ENCODE assay signal across 10 mouse cellular contexts in the genomic region with DNA sequence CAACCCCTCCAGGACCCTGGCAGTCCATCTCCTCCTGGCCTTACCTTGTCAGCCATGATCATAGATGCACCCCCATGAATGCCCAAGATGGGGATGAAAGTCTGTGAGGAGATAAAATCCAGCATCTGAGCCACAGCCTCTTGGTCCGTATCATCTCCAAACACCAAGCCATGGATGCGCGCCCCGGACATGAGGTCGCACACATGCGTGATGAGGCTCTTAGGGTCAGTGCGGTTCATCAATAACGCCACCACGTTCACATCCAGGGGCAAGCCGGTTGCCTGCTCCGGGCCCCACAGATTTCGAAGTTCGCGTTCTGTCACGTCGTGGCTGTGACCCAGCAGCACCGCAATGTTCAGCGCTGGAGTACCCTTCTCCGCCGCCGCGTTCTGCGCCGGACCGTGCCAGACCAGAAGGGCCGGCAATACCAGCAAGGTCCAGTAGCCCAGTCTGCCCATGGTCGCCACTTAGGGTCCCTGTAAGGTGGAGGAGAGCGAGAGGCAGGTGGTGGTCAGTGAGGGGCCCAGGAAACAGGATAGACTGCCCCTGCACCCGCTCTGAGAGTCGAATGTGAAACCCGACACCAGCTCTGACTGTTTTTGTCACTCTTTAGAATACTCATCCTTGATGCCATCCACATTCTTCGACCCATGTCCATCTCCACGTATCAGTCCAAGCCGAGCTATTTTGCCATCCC. TPM values are rescaled to one million over a fixed set of nuclear protein-coding genes. Genes with fewer than 3 reads are reported as not detected.
DNase-seq lines count a peak whose midpoint lies in the region; ATAC-seq and TF ChIP-seq lines count a peak whose summit lies in the region.
"Had no signal": no experiment of that assay in that cellular context is flagged by ENCODE, and none has a peak within 500 bp of the region (broad histone marks: within the 10 kb centered on the region; RNA-seq: fewer than 3 reads in every experiment).

No protein-coding gene starts in this region.

- no peak for TF ChIP-seq EP300 in stomach, postnatal 0 days (optimal IDR thresholded peaks at IDR 0.05)

- no peak for DNase-seq in heart, postnatal 36 days
- DNase-seq in stomach, postnatal 0 days (ENCODE audit: low spot score): no peak
- peak; percentile 34 for DNase-seq in limb, embryonic 10.5 days (ENCODE audit: low spot score)
- DNase-seq in ovary, postnatal 10 days (ENCODE audit: low spot score): no peak
- DNase-seq in gastrocnemius, postnatal 10 days: no peak
- no peak for DNase-seq in spleen, postnatal 10 days (ENCODE audit: low spot score in 2 of 2)
- DNase-seq: thymus, adult 2 months had no signal

- H3K27ac ChIP-seq in heart, embryonic 11.5 days (ENCODE audit: low read depth, low read length): no peak overlapping the region
- no peak overlapping the region for H3K27ac ChIP-seq in stomach, embryonic 14.5 days (ENCODE audit: low read length)
- no peak overlapping the region for H3K27ac ChIP-seq in stomach, postnatal 0 days (replicated peaks)
- no peak overlapping the region for H3K27ac ChIP-seq in limb, embryonic 10.5 days

- peak overlapping the region; percentile 75 for H3K4me2 ChIP-seq in heart, embryonic 11.5 days
- H3K4me2 ChIP-seq in stomach, embryonic 14.5 days (replicated peaks; ENCODE audit: low read depth, low read length): peak overlapping the region; percentile 59; the same call in 1 of the 2 replicates
- no peak overlapping the region for H3K4me2 ChIP-seq in stomach, postnatal 0 days (replicated peaks; ENCODE audit: low read depth)

- 14% methylated on average over 34 of the region's 34 CpGs for WGBS in heart, embryonic 11.5 days (ENCODE audit: insufficient replicate concordance)
- 16% methylated on average over 34 of the region's 34 CpGs for WGBS in stomach, embryonic 14.5 days
- 16% methylated on average over 34 of the region's 34 CpGs for WGBS in stomach, postnatal 0 days
- WGBS in limb, embryonic 10.5 days: 15% methylated on average over 34 of the region's 34 CpGs

- no peaks in the 10 kb centered on the region for H3K9me3 ChIP-seq in heart, embryonic 11.5 days (replicated peaks; ENCODE audit: control insufficient read depth, low read length)
- no peaks in the 10 kb centered on the region for H3K9me3 ChIP-seq in stomach, embryonic 14.5 days (ENCODE audit: control insufficient read depth, low read depth, low read length)
- no peaks in the 10 kb centered on the region for H3K9me3 ChIP-seq in stomach, postnatal 0 days (ENCODE audit: control insufficient read depth, low read length)
- H3K9me3 ChIP-seq in limb, embryonic 10.5 days (replicated peaks): no peaks in the 10 kb centered on the region

- peaks cover 15% of the 10 kb centered on the region for H3K4me1 ChIP-seq in heart, embryonic 11.5 days (ENCODE audit: control insufficient read depth, insufficient read depth, low read length)
- peaks cover 10% of the 10 kb centered on the region; the same call in 1 of the 2 replicates for H3K4me1 ChIP-seq in stomach, embryonic 14.5 days (ENCODE audit: control insufficient read depth, insufficient read depth, low read length)
- no peaks in the 10 kb centered on the region for H3K4me1 ChIP-seq in stomach, postnatal 0 days (replicated peaks; ENCODE audit: control insufficient read depth, insufficient read depth)
- H3K4me1 ChIP-seq in limb, embryonic 10.5 days: peaks cover 35% of the 10 kb centered on the region

- no peaks in the 10 kb centered on the region for H3K36me3 ChIP-seq in heart, embryonic 11.5 days (ENCODE audit: control insufficient read depth, insufficient read depth, low read length)
- no peaks in the 10 kb centered on the region for H3K36me3 ChIP-seq in stomach, embryonic 14.5 days (ENCODE audit: control insufficient read depth, insufficient read depth, low read length)
- H3K36me3 ChIP-seq in stomach, postnatal 0 days (ENCODE audit: control insufficient read depth, insufficient read depth, low read length): no peaks in the 10 kb centered on the region
- no peaks in the 10 kb centered on the region for H3K36me3 ChIP-seq in limb, embryonic 10.5 days

- H3K27me3 ChIP-seq in heart, embryonic 11.5 days (ENCODE audit: control insufficient read depth, insufficient read depth, low read length): peaks cover 70% of the 10 kb centered on the region
- H3K27me3 ChIP-seq in stomach, embryonic 14.5 days (ENCODE audit: control insufficient read depth, insufficient read depth, low read length): peaks cover 58% of the 10 kb centered on the region
- H3K27me3 ChIP-seq in stomach, postnatal 0 days (ENCODE audit: control insufficient read depth, insufficient read depth, low read length): peaks cover 17% of the 10 kb centered on the region; the same call in 1 of the 2 replicates
- peaks cover 77% of the 10 kb centered on the region for H3K27me3 ChIP-seq in limb, embryonic 10.5 days (ENCODE audit: low read depth, poor library complexity, severe bottlenecking)

- intact Hi-C loops in heart, postnatal 36 days (cut with DNase I): no loop called here

- no peak for ATAC-seq in heart, embryonic 11.5 days (replicated peaks; ENCODE audit: insufficient number of reproducible peaks, low FRiP score, low TSS enrichment)
- no peak for ATAC-seq in stomach, embryonic 14.5 days (ENCODE audit: insufficient number of reproducible peaks, insufficient read depth, low FRiP score, low read depth)
- ATAC-seq in stomach, postnatal 0 days (ENCODE audit: low FRiP score, low TSS enrichment): no peak

- TF ChIP-seq CTCF in stomach, postnatal 0 days (IDR thresholded peaks at IDR 0.05; ENCODE audit: low read depth): no peak

- no peak overlapping the region for H3K9ac ChIP-seq in heart, embryonic 11.5 days (ENCODE audit: low read depth, low read length)
- H3K9ac ChIP-seq in stomach, embryonic 14.5 days (replicated peaks; ENCODE audit: low read depth, low read length): no peak overlapping the region
- no peak overlapping the region for H3K9ac ChIP-seq in stomach, postnatal 0 days (ENCODE audit: low read length)

- H3K4me3 ChIP-seq in heart, embryonic 11.5 days (ENCODE audit: low read depth, low read length): peak overlapping the region; percentile 44
- no peak overlapping the region for H3K4me3 ChIP-seq in stomach, embryonic 14.5 days (ENCODE audit: low read depth, low read length)
- no peak overlapping the region for H3K4me3 ChIP-seq in stomach, postnatal 0 days (ENCODE audit: low read depth, low read length)
- peak overlapping the region; percentile 49 for H3K4me3 ChIP-seq in limb, embryonic 10.5 days

RNA-seq across cellular contexts. Expression of a gene that starts 3.1 kb away (rescaled TPM):
- 0.19 and 0.59 TPM in 2 replicates for polyA plus RNA-seq in heart, embryonic 11.5 days (2014; fragmentation: Nextera tagmentation; extraction: Ambion mirVana)
- total RNA-seq in heart, postnatal 36 days (2021): under 1 TPM; 0.08 to 0.33 TPM
- 0.77 and 0.85 TPM in 2 replicates for polyA plus RNA-seq in stomach, embryonic 14.5 days (2014; fragmentation: Nextera tagmentation; extraction: Ambion mirVana)
- polyA plus RNA-seq in stomach, postnatal 0 days (2015; fragmentation: Nextera tagmentation; extraction: Ambion mirVana): 0.02 TPM in 1 of 2 replicates, not detected in the other
- polyA plus RNA-seq in limb, embryonic 10.5 days (2016; fragmentation: Nextera tagmentation; extraction: Ambion mirVana): 0.05 TPM in 1 of 2 replicates, not detected in the other
- total RNA-seq in gastrocnemius, postnatal 10 days (2021): under 1 TPM; 0.26 to 0.27 TPM
- total RNA-seq: CH12.LX had no signal

Comparison
In these comparisons a context has a peak if more than half of its experiments do, and no peak if none do; other contexts are left out.
1. H3K4me3 ChIP-seq: peak in heart, embryonic 11.5 days (single experiment) and limb, embryonic 10.5 days (single experiment); none in stomach, embryonic 14.5 days (single experiment) and stomach, postnatal 0 days (single experiment).